Mouse (Mus musculus) layer of hippocampus, adult 9-10 months (tissue): ENCODE measurements around the gene Fam196a.

Source experiments
- DNase-seq: peaks from one replicate; pipeline ENCODE4 v3.0.0; 2022; ENCODE audit warnings: low spot score

The Fam196a gene

DNA sequence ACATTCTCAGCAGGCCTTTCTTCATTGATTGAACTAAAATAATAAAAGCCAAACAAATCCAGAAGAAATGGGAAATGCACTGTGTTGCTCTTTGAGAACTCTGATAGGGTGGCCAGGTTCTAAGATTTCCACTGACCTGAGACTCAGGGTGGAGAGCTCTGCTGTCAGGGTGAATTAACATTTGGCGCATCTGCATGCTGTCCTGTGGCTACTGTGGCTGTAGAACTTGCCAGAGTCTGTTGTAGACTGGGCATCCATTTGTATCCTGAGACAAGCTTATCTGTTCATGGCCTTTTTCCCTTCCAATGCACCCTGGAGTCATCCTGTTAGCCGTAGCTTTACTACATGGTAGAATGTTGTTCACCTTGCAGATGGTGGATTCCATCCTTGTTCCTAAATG, 98.2 kb downstream of the Fam196a start:
- no peak for DNase-seq
